Mouse (Mus musculus): ENCODE data around the gene Dedd2. TPM values are rescaled to one million over a fixed set of nuclear protein-coding genes. Genes with fewer than 3 reads are reported as not detected.

Dedd2 gene
- total RNA-seq, 2 experiments from 2014 or later = 24.0 to 27.0 TPM

- DNase-seq (ENCODE audit: low spot score in 2 of 2) = peak; percentile 91 to 95
These were observed 509 bp downstream of the Dedd2 start for GRCm38 (mm10) chr7:25219756-25220456.

GRCm38 (mm10) chr7:25219416-25219750 lies 1.0 kb downstream of the Dedd2 start:
- DNase-seq (ENCODE audit: low spot score in 2 of 2) = no peak

GRCm38 (mm10) chr7:25218705-25219415 lies 1.6 kb downstream of the Dedd2 start:
- DNase-seq (ENCODE audit: low spot score in 2 of 2) = peak; percentile 44 to 50

- DNase-seq (ENCODE audit: low spot score in 2 of 2) = peak in 1 of 2 experiments; percentile 20
These were observed 2.6 kb downstream of the Dedd2 start for GRCm38 (mm10) chr7:25217653-25218395.

- no peak for DNase-seq (ENCODE audit: low spot score in 2 of 2)
These were observed 6.2 kb downstream of the Dedd2 start for GRCm38 (mm10) chr7:25214172-25214571.

GRCm38 (mm10) chr7:25213099-25213498 lies 7.3 kb downstream of the Dedd2 start:
- DNase-seq (ENCODE audit: low spot score in 2 of 2) = no peak

- no peak for DNase-seq (ENCODE audit: low spot score in 2 of 2)
These were observed 9.9 kb downstream of the Dedd2 start for GRCm38 (mm10) chr7:25210482-25210881.

GRCm38 (mm10) chr7:25209161-25209622 lies 11.2 kb downstream of the Dedd2 start:
- DNase-seq (ENCODE audit: low spot score in 2 of 2) = no peak

GRCm38 (mm10) chr7:25206094-25206830 lies 14.2 kb downstream of the Dedd2 start:
- no peak for DNase-seq (ENCODE audit: low spot score in 2 of 2)

- no peak for DNase-seq (ENCODE audit: low spot score in 2 of 2)
These were observed 14.9 kb downstream of the Dedd2 start for GRCm38 (mm10) chr7:25205355-25206093.

- DNase-seq (ENCODE audit: low spot score in 2 of 2) = no peak
These were observed 16.8 kb downstream of the Dedd2 start for GRCm38 (mm10) chr7:25203624-25204023.

- no peak for DNase-seq (ENCODE audit: low spot score in 2 of 2)
These were observed 22.9 kb downstream of the Dedd2 start for GRCm38 (mm10) chr7:25197384-25198018.

- no peak for DNase-seq (ENCODE audit: low spot score in 2 of 2)
These were observed 24.3 kb downstream of the Dedd2 start for GRCm38 (mm10) chr7:25196107-25196506.

- no peak for DNase-seq (ENCODE audit: low spot score in 2 of 2)
These were observed 25.3 kb downstream of the Dedd2 start for GRCm38 (mm10) chr7:25195148-25195547.

- no peak for DNase-seq (ENCODE audit: low spot score in 2 of 2)
These were observed 28.3 kb downstream of the Dedd2 start for GRCm38 (mm10) chr7:25192110-25192509.

GRCm38 (mm10) chr7:25190806-25191205 lies 29.6 kb downstream of the Dedd2 start:
- no peak for DNase-seq (ENCODE audit: low spot score in 2 of 2)

- DNase-seq (ENCODE audit: low spot score in 2 of 2) = peak; percentile 86 to 89
These were observed 32.5 kb downstream of the Dedd2 start for GRCm38 (mm10) chr7:25187662-25188650.

- no peak for DNase-seq (ENCODE audit: low spot score in 2 of 2)
These were observed 36.3 kb downstream of the Dedd2 start for GRCm38 (mm10) chr7:25184091-25184490.

- no peak for DNase-seq (ENCODE audit: low spot score in 2 of 2)
These were observed 38.6 kb downstream of the Dedd2 start for GRCm38 (mm10) chr7:25181814-25182213.

Data from adrenal gland, adult 18-20 months (tissue).